Mouse (Mus musculus): ENCODE measurements around the gene Gm19684. TPM values are rescaled to one million over a fixed set of nuclear protein-coding genes. Genes with fewer than 3 reads are reported as not detected.
"Not testable (repeated sequence)": the region's sequence is repeated elsewhere in the genome, so short reads cannot be mapped to it uniquely, and the experiment has no call there.

Gene Gm19684
- total RNA-seq, 2 experiments from 2014 or later = not detected

GRCm38 (mm10) chr17:36169094-36169493, 47.6 kb downstream of the Gm19684 start:
- DNase-seq = not testable (repeated sequence)

DNA sequence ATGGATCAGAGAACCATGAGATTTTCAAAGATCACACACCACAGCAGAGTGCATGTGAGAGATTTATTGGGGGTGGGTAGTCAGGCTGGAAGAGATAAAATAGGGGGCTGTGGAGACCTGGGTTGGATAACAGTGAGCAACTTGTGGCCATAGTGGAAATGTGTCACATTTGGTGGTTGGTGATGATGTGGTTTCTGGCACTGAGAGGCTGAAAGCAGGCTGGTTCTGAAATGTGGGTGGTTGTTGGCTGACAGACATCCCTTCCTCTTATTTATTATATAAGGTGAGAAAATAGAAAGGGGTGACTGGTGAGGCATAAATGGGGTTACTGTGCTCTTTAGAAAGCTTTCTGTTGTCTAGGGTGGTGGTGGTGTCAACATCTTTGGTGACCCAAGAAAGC, 48.3 kb downstream of the Gm19684 start:
- intact Hi-C loops (cut with DNase I) = no loop called here
- DNase-seq = no peak

More at GRCm38 (mm10) chr17:36169094-36169493, 47.6 kb downstream of the Gm19684 start:
- intact Hi-C loops (cut with DNase I) = not testable (repeated sequence)

DNA sequence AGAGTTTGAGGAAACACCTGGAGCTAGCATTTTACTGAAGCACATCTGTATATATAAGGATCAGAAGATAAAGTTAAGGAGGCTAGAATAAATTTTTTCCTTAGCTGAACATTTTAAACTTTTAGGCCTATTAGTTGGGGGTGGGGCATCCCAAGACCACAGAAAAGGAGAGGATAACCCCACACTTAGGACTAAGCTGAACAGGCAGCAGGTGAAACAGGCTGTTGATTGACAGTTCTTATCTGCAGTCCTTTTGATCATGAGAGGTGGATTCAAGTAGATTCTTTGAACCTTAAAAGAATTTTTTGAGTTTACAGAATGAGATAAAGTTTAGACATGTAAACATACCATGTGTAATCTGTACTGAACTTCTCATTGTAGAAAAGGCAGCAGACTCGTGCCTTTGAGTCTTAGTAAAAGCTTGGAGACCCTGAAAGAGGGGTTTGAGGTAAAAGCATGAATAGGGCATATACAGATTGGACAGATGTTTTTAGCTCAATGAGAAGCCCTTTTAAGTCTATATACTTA, 48.9 kb downstream of the Gm19684 start:
- DNase-seq = no peak
- intact Hi-C loops (cut with DNase I) = no loop called here

DNA sequence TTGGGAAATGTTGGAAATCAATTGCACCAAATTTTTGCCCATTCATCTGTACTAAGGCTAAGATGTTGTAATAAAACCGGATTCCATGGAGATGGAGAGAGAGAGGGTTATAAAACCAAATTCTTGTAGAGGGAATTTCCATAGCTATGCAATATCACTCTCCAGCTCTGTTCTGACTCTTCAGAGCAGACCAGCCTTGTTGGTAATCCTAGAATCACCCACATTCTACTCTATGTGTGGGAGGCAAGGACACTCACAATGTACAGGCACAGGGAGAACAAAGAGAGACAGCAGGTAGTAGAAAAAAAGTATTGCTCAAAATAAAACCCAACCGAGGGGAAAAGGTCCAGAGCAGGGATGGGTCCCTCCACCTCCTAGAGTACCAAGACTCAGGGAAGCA, 54.7 kb downstream of the Gm19684 start:
- DNase-seq; intact Hi-C loops (cut with DNase I): not testable (repeated sequence)

DNA sequence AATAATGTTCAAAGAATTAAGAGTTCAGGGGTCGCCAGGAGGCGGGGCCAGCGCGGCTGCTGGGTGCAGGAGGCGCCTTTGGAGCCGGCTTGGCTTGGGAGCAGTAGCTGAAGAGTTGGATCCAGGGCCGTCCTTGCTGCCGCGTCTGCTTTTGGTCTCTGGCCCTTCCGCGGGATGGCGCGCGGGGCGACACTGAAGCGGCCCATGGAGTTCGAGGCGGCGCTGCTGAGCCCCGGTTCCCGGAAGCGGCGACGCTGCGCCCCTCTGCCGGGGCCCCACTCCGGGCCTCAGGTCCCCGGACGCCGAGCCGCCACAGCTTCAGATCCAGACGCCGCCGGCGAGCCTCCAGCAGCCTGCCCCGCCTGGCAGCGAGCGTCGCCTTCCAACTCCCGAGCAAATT, 57.5 kb downstream of the Gm19684 start:
- intact Hi-C loops (cut with DNase I); DNase-seq: not testable (repeated sequence)

Other genes starting within 250 kb of the Gm19684 start
- 10 to 100 TPM; 37.4 to 38.8 TPM for gene Dhx16, start 241.9 kb upstream of the Gm19684 start, total RNA-seq (2021)
- 10 to 100 TPM; 59.8 to 69.2 TPM for gene 2310061I04Rik, start 224.2 kb upstream of the Gm19684 start, total RNA-seq (2021)
- gene Atat1, start 211.6 kb upstream of the Gm19684 start, total RNA-seq (2021) = 100 to 1,000 TPM; 285 to 292 TPM
- gene Mrps18b, start 205.3 kb upstream of the Gm19684 start, total RNA-seq (2021) = 10 to 100 TPM; 45.9 to 47.4 TPM
- 10 to 100 TPM; 75.1 to 76.5 TPM for gene Ppp1r10, start 205.2 kb upstream of the Gm19684 start, total RNA-seq (2021)
- 10 to 100 TPM; 95.0 to 97.0 TPM for gene Abcf1, start 151.9 kb upstream of the Gm19684 start, total RNA-seq (2021)
- gene Gnl1, start 141.8 kb upstream of the Gm19684 start, total RNA-seq (2021) = 100 to 1,000 TPM in 1 of 2 experiments, 10 to 100 TPM in 1; 98.2 to 107 TPM
- gene Prr3, start 141.4 kb upstream of the Gm19684 start, total RNA-seq (2021) = 10 to 100 TPM; 82.0 to 84.5 TPM
- under 1 TPM; 0.26 to 0.28 TPM for gene H2-T24, start 101.1 kb upstream of the Gm19684 start, total RNA-seq (2021)
- gene H2-T23, start 88.8 kb upstream of the Gm19684 start, total RNA-seq (2021) = 1 to 10 TPM; 2.4 to 3.0 TPM
- 1 to 10 TPM; 3.5 to 4.1 TPM for gene H2-T22, start 78.9 kb upstream of the Gm19684 start, total RNA-seq (2021)
- not detected for gene Gm6034, start 78.7 kb upstream of the Gm19684 start, total RNA-seq (2021)
- not detected for gene Gm11127, start 63.3 kb upstream of the Gm19684 start, total RNA-seq (2021)
- gene Gm7030, start 7.7 kb downstream of the Gm19684 start, total RNA-seq (2021) = not detected
- gene Gm8909, start 46.9 kb downstream of the Gm19684 start, total RNA-seq (2021) = not detected
- not detected for gene H2-T3, start 68.6 kb downstream of the Gm19684 start, total RNA-seq (2021)
- gene Rpp21, start 136.4 kb downstream of the Gm19684 start, total RNA-seq (2021) = 10 to 100 TPM; 55.3 to 58.4 TPM
- gene Trim39, start 150.6 kb downstream of the Gm19684 start, total RNA-seq (2021) = 10 to 100 TPM; 25.3 to 26.2 TPM
- gene H2-M10.2, start 164.8 kb downstream of the Gm19684 start, total RNA-seq (2021) = not detected
- gene H2-M10.1, start 204.5 kb downstream of the Gm19684 start, total RNA-seq (2021) = not detected
- gene H2-M10.3, start 246.7 kb downstream of the Gm19684 start, total RNA-seq (2021) = not detected